Mouse (Mus musculus): ENCODE results near the gene Palm. TPM values are rescaled to one million over a fixed set of nuclear protein-coding genes. Genes with fewer than 3 reads are reported as not detected.

Gene Palm
- total RNA-seq, 2 experiments from 2014 or later: 26.6 to 36.8 TPM

Small RNAs within 50 kb of the gene (microRNA-seq; reads per million reads assigned to microRNA genes)
- gene Mir6910: 0 to 0.25 reads per million in 2 experiments

Other genes starting within 250 kb of the Palm start
- gene Mier2, start 238.4 kb upstream of the Palm start, total RNA-seq (2021): 10 to 100 TPM; 16.1 to 18.2 TPM
- not detected for gene Theg, start 206.2 kb upstream of the Palm start, total RNA-seq (2021)
- gene C2cd4c, start 179.5 kb upstream of the Palm start, total RNA-seq (2021): under 1 TPM; 0.07 to 0.16 TPM
- gene Shc2, start 155.7 kb upstream of the Palm start, total RNA-seq (2021): 1 to 10 TPM; 2.7 to 5.3 TPM
- gene Odf3l2, start 147.8 kb upstream of the Palm start, total RNA-seq (2021): under 1 TPM; 0.26 to 0.97 TPM
- gene Madcam1, start 129.0 kb upstream of the Palm start, total RNA-seq (2021): not detected
- 10 to 100 TPM; 18.3 to 18.7 TPM for gene Tpgs1, start 124.2 kb upstream of the Palm start, total RNA-seq (2021)
- 100 to 1,000 TPM; 265 to 287 TPM for gene Cdc34, start 111.4 kb upstream of the Palm start, total RNA-seq (2021)
- 1 to 10 TPM; 2.3 to 2.7 TPM for gene Gzmm, start 104.6 kb upstream of the Palm start, total RNA-seq (2021)
- 100 to 1,000 TPM; 420 to 439 TPM for gene Bsg, start 89.1 kb upstream of the Palm start, total RNA-seq (2021)
- under 1 TPM; 0.86 to 0.96 TPM for gene Hcn2, start 76.9 kb upstream of the Palm start, total RNA-seq (2021)
- gene Polrmt, start 47.0 kb upstream of the Palm start, total RNA-seq (2021): 10 to 100 TPM; 20.8 to 24.6 TPM
- not detected for gene Fgf22, start 38.5 kb upstream of the Palm start, total RNA-seq (2021)
- 10 to 100 TPM; 35.2 to 36.1 TPM for gene Rnf126, start 26.6 kb upstream of the Palm start, total RNA-seq (2021)
- 1 to 10 TPM; 1.1 to 1.6 TPM for gene Fstl3, start 16.3 kb upstream of the Palm start, total RNA-seq (2021)
- gene Prss57, start 2.6 kb upstream of the Palm start, total RNA-seq (2021): under 1 TPM in 1 of 2 experiments, not detected in 1; 0.11 TPM
- under 1 TPM in 1 of 2 experiments, not detected in 1; 0.54 TPM for gene Misp, start 27.4 kb downstream of the Palm start, total RNA-seq (2021)
- 100 to 1,000 TPM in 1 of 2 experiments, 10 to 100 TPM in 1; 75.2 to 110 TPM for gene Ptbp1, start 60.9 kb downstream of the Palm start, total RNA-seq (2021)
- 1 to 10 TPM in 1 of 2 experiments, not detected in 1; 2.1 TPM for gene Prtn3, start 80.9 kb downstream of the Palm start, total RNA-seq (2021)
- 1 to 10 TPM in 1 of 2 experiments, under 1 TPM in 1; 0.49 to 1.6 TPM for gene Plppr3, start 81.1 kb downstream of the Palm start, total RNA-seq (2021)
- gene Elane, start 92.7 kb downstream of the Palm start, total RNA-seq (2021): 1 to 10 TPM in 1 of 2 experiments, not detected in 1; 1.9 TPM
- gene Cfd, start 97.3 kb downstream of the Palm start, total RNA-seq (2021): 10 to 100 TPM; 21.5 to 22.8 TPM
- 10 to 100 TPM; 39.6 to 43.8 TPM for gene Med16, start 115.4 kb downstream of the Palm start, total RNA-seq (2021)
- not detected for gene Gm26602, start 117.3 kb downstream of the Palm start, total RNA-seq (2021)
- under 1 TPM; 0.23 to 0.59 TPM for gene Kiss1r, start 123.4 kb downstream of the Palm start, total RNA-seq (2021)
- gene R3hdm4, start 127.6 kb downstream of the Palm start, total RNA-seq (2021): 100 to 1,000 TPM; 101 to 108 TPM
- gene Arid3a, start 133.5 kb downstream of the Palm start, total RNA-seq (2021): 1 to 10 TPM; 2.6 to 4.1 TPM
- gene Wdr18, start 166.6 kb downstream of the Palm start, total RNA-seq (2021): 10 to 100 TPM; 18.0 to 21.8 TPM
- gene Grin3b, start 177.1 kb downstream of the Palm start, total RNA-seq (2021): under 1 TPM; 0.14 to 0.38 TPM
- gene Tmem259, start 190.8 kb downstream of the Palm start, total RNA-seq (2021): 10 to 100 TPM; 85.5 to 90.8 TPM
- 10 to 100 TPM; 26.1 to 38.6 TPM for gene Cnn2, start 195.0 kb downstream of the Palm start, total RNA-seq (2021)
- 1 to 10 TPM; 3.2 to 4.2 TPM for gene Abca7, start 202.9 kb downstream of the Palm start, total RNA-seq (2021)
- gene Arhgap45, start 223.1 kb downstream of the Palm start, total RNA-seq (2021): 1 to 10 TPM; 2.0 to 3.5 TPM
- gene Polr2e, start 246.2 kb downstream of the Palm start, total RNA-seq (2021): 10 to 100 TPM; 62.1 to 62.7 TPM